Mouse (Mus musculus) mouse embryonic stem cell (cell line): ENCODE measurements around the gene Gad2.

ENCODE experiments used
- in situ Hi-C, 2 experiments: fragments of 300-500 bp; cut with MboI; formaldehyde crosslinking; loops; 1 replicate in 1 of 2; 3 replicates in 1 of 2; pipeline ENCODE4 v1.14.3; 2019 to 2020; ENCODE audit warnings: low sequenced_read_pairs in 2 of 2, low pct_unique_long_range_greater_than_20kb in 1 of 2, mixed read lengths in 1 of 2; ENCODE audit not compliant: unreplicated experiment in 1 of 2

The Gad2 gene

GRCm38 (mm10) chr2:22740441-22740840 lies 118.4 kb downstream of the Gad2 start:
- in situ Hi-C loops = no loop called here

DNA sequence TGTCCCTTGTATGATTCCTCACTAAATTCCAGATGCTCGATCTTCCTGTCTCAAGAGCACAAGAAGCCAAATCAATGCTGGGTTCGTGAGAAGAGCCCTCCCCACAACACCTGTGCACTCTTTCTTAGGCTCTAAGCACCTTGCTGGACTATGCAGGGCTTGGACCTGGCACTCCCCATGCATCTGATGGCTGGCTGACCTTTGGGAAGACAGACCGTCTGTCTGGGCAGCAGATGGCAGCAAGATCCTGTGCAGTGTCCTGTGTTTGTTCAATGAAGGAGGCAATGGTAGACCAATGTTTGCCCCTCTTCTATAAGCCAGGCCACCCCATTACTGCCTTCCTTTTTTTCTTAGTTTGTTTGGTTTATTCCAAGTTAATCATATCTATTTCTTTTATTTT lies 119.2 kb downstream of the Gad2 start:
- in situ Hi-C loops = no loop called here
